Mouse (Mus musculus): ENCODE measurements around the gene Fos.

Fos gene

DNA sequence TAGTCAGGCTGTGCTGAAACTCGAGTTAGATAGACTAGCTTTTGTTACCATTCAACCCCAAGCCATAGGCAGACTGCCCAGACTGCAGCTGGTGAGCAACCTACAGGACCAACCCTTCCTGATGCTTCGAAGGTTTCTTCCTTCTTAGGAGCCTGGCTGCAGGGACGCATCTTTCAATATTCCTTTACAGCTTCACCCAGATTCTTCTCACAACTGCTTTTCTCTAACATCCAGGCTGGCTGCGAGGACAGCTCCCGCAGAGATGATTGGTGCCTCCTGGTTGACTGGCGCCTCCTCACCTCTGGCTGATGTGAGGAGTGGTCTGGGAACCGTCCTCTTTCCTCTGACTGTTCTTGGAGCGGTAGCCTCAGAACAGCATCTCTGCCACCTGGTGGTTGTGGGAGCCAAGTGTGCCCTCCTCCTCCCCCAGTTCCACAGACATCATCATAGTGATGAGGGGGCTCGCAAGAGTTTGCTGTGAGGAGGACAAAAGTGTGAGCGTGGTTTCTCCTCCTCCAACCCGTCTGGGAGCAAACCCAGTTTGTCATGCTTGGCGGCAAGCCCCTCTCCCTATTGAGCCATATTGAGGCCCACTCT lies 14.0 kb downstream of the Fos start:
- DNase-seq (ENCODE audit: low spot score in 2 of 2), result peak; percentile 64 to 72

DNA sequence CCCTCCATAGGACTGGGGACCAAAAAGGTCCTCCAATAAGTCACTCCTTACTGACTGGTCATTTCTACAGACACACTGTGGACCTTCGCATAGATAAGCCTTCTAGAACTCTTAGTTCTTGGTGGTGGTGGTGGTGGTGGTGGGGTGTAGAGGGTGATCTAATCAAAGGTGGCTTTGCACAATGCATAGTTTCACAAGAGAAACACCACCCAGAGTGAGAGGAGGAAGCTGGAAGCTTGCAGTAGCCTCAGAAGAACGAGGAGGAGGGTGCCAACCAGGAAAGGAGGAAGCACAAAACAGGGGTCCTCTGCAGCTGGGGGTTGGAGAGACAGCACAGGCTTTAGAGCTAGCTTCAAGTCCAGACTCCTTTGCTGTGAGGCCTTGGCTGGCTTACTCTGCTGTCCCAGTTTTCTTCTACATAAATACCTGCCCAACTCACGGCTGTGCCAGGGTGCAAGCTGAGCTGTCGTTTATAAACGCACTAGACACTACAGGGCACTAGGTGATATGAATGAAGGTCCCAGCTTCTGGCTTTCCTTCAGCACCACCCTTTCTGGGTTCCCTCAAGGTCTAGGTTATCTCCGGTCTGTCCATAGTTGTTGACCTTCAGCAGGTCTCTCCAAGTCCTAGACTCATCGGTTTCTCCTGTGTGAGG lies 15.7 kb downstream of the Fos start:
- no peak for DNase-seq (ENCODE audit: low spot score in 2 of 2)

DNA sequence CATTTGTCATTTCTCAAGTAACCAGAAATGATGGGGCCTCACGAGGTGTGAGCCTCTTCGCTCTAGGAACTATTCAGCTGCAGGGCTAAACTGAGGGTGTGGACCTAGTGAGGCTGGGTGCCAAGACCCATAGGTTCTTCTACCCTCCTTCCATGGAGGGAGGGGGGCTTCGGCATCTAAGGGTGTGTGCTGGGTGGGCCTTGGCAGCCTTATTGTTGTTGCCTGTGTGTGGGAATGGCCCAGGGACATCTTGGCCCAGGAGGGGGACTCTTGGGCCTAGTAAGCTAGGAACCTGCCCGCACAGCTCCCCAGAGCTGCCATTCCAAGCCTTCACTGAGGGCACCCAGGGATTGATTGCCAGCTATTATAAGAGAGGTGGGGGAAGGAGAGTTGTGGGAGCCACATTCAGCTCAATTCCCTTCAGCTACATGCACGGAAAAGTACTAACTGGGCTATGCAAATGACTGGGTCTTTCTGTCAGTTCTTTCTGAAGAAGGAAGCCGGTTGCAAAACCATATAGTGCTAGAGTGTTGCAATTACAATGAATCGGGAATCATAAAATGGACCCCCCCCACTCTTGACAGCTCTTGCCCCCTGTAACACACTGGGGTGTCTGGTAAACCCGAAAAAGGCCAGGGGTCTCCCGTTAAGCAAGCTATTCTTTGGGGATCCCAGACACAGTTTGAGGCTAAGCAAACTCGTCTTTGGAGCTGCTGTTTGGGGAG lies 16.6 kb downstream of the Fos start:
- DNase-seq (ENCODE audit: low spot score in 2 of 2), result no peak

DNA sequence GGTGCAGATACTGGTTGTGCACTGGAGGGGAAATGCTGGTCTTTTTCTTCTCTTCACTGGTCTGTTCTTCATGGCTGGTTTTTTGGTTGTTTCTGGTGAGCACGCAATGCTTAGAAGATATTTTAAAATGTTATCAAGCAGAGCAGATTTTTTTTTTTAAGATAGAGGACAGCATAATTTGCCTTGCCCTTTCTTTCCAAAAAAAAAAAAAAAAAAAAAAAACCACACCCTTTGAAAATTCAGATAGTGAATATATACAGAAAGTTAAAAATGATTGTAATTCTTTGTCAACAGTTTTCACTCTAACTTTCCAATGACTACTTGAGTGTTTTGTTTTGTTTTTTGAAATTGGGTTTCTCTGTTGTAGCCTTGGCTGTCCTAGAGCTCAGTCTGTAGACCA lies 17.3 kb downstream of the Fos start:
- no peak for DNase-seq (ENCODE audit: low spot score in 2 of 2)

DNA sequence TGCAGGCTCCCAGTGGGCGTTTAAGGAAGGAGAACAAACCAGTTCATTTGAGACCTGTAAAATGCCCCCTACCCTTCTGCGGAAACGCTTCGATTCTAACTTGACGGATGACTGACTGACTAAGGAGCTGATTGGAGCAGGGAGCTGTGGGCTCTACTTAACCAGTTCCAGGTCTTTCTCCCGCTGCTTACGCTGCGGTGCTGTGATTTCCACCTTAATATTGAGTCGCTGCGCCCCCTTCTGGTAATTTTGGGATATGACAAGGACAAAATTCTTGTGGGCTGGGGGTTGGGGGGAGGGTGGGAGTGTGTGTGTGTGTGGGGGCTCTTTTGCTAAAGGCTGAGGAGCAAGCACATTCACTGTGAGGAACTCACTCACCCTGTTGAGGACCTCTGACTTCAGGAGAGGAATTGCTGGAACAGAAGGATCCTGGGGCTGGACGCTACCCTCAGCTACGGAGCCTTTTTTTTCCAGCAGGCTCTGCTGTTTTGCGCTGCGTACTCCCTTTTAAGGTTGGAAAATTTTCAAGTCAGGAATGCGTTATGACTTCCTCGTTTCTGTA lies 18.5 kb downstream of the Fos start:
- DNase-seq (ENCODE audit: low spot score in 2 of 2), result peak in 1 of 2 experiments; percentile 59

DNA sequence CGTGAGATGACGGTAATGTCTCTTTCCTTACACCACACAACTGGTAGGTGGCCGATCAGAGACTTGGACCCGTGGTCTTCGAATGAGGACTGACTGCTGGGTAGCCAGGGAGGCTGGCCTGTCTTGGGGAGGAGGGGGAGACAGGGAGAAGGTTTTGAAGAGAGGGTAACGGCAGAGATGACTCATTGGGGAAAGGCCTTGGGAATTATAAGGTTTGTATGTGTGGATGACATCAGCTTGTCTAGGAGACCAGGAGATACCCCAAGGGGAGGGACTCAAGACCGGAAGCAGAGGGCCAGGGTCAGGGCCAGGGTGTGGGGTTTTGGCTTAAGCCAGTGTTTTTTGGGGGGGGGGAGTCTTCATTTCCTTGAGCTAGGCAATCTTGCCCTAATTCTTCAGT lies 22.6 kb downstream of the Fos start:
- no peak for DNase-seq (ENCODE audit: low spot score in 2 of 2)

DNA sequence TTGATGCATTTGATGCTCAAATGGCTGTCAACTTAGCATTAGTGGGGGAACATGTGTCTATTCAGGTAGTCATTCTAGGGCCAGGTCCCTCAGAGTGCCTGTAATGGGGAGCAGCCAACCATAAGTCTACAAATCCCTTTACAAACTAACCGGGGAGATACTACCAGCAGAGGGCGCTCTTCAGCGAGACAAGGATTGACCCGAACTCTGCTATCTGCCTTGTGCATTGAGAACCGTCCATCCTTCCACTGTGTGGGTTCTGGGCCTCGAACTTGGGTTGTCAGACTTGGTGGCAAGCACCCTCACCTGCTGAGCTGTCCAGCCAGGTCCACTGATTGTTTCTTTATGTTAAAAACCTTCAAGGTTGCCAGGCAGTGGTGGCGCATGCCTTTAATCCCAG lies 23.1 kb downstream of the Fos start:
- DNase-seq (ENCODE audit: low spot score in 2 of 2), result peak in 1 of 2 experiments; percentile 60

DNA sequence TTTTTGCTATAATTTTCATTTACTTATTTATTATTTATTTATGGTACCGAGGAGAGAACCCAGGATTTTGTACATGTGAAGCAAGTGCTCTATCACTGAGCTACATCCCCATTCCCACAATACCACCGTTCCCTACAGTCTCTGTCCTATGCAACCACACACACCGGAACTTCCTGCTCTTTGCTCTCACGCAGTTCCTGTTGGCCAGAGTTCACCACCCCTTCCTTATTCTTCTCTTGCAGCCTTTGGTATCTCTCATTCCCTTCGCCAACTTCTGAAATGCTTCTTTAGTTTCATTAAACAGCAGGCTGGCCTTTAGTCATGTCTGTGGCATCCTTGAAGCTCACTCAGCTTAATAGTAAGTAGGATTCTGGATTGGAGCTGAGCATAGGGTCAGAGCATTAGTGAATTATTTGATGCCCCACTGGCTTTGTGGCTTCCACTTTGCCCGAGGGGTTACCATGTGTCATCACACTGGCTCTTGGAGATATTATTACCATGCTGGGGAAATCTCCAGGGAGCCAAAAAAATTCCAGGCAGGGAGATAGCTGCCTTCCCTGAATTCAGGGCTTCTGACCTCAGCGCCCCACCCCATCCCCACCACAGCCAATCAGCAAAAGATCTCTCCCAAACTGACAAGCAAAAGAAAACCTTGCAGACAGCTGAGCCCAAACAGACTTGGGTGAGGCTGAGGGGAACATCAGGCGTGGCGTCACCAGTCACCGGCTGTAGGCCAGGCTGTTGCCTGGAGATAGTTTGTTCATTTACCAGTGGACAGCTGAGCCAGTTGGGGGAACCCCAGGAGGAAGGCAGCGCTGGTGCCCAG lies 23.8 kb downstream of the Fos start:
- no peak for DNase-seq (ENCODE audit: low spot score in 2 of 2)

DNA sequence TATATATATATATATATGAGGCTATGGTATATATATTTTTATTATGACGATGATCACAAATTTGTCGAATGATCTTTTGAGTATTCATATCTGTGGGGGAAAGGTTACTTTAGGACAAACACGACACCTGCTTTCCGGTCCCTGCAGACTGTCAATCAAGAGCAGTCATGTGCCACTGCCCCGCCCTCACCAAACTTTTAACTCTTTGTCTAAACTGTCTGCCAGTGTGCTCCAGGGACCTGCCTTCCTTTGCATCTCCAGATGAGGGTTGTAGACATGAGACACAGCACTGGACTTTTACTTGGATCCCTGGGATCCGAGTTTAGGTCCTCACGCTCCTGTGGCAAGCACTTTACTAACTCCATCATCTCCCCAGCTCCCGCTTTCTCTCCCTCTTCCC lies 25.3 kb downstream of the Fos start:
- DNase-seq (ENCODE audit: low spot score in 2 of 2), result no peak

DNA sequence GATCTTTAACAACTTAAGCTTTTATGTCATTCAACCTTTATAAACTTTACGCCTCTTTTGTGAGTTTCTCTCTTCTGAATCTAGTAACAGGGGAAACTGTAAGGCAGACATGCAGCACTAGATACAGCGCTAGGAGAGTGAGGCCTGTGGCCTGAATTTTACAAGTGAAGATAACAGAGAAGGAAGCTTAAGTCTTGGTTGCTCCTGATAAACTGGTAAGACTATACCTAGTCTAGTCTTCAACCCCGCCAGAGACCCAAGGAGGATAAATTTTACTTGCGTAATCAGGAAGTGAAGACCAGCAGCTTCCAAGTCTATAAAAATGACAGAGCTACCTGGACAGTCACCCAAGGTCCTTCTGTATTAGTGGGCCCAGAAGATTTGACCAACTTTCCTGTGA lies 29.0 kb downstream of the Fos start:
- no peak for DNase-seq (ENCODE audit: low spot score in 2 of 2)

DNA sequence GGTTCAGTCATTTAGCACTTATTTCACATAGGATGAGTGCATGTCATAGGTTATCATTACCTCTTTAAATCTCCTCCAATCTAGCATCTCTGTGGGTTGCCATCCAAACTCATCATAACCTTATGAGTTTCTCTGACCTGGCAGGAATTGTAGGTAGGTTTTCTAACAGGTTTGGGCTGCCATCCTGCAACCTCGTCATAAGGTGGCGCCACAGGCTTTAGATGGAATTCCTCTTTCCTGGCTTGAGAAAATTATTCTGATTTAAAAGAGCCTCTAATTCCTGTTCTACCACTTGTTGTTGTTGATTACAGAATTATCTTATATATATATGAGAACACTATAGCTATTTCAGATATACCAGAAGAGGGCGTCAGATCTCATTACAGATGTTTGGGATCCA lies 34.5 kb downstream of the Fos start:
- DNase-seq (ENCODE audit: low spot score in 2 of 2), result no peak

DNA sequence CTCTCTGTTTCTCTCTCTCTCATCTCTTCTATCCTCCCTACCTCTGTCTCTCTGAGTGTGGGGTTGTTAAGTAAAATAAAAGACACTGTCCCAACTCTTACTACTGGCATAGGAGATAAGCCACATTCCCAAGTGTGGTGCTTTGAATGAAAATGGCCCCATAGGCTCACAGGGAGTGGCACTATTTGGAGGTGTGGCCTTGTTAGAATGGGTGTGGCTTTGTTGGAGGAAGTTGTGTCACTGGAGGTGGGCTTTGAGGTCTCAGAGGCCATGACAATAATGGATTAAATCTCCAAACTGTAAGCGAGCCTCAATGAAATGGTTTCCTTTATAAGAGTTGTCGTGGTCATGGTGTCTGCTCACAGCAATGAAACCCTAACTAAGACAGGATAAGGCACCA lies 36.3 kb downstream of the Fos start:
- no peak for DNase-seq (ENCODE audit: low spot score in 2 of 2)

DNA sequence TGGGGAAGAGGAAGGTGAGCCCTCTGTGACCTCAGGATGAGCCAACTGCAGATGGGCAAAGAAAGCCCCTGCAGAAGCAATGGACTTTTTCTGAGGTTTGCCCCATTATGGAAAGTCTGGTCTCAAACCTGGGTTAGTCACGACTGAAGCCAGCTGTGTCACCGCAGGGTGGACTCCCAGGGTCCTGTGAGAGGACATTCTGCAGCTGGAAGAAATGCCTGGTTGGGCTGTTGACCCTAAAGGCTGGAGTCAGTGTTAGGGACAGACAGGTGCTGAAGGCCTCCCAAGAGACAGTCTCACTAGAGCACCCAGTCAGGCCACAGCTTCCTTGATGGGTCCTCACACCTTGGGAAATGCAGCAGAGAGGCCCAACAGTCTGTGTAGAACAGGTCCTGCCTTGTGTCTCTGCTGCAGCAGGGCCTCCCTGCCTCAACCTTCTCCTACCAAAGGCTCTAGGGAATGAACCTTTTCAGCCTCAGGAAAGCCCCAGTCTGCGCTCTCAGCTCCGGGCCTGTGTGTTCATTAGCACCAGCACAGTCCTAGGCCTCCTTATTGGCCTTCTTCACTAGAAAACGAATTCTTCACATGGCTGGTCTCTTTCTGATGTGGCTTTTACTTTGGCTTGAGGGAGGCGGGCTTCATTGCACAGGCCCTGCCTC lies 40.2 kb downstream of the Fos start:
- DNase-seq (ENCODE audit: low spot score in 2 of 2), result no peak

DNA sequence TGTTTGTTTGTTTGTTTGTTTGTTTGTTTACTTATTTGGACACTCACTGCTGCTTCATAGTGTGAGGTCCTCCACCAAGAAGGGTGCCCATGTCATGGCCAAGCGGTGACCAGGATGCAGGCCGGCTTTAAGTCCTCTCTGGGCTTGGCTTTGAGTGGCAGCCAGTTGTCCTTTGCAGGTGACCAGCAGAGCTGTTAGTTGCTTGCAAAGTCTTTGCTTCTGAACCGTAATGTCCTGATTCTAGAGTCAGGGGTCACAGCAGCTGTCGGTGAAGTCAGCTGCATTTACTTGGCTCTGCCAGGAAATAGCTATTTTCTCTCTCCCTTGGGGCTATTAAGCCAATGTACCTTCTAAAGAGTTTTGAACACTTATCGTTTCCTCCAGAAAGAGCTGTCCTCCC lies 41.3 kb downstream of the Fos start:
- no peak for DNase-seq (ENCODE audit: low spot score in 2 of 2)

DNA sequence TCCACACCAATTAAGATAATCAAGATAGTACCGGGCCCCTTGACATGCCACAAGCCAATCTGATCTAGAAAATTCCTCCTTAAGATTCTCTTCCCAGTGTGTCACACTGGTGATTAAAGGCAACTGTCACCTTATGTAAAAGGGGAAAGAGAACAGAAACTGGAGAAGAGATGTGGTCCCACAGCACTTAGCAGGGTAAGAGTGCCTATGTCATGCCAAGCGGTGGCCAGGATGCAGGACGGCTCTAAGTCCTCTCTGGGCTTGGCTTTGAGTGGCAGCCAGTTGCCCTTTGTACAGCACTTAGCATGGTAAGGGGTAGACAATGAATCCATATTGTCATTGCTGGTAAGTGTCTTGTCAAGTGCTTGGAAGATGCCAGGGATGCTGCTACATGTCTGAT lies 42.2 kb downstream of the Fos start:
- DNase-seq (ENCODE audit: low spot score in 2 of 2), result no peak

DNA sequence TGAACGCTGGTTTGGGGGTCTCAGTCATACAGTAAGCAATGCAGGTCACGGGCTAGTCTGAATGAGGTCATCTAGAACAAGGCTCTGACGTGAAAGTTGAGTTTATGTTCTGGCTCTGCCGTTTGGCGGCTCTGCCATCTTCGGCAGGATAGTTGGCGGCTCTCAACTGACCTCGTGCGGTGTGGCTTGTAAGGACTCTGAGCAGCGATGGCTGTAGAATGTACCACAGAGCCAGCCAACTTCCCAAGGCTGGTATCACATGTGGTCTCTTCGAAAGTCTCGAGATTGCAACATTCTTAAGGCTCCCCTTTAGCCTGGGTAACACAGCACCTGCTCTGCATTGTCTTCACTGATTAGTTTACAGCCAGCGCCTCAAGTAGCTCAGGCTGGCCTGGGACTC lies 43.6 kb downstream of the Fos start:
- DNase-seq (ENCODE audit: low spot score in 2 of 2), result no peak

DNA sequence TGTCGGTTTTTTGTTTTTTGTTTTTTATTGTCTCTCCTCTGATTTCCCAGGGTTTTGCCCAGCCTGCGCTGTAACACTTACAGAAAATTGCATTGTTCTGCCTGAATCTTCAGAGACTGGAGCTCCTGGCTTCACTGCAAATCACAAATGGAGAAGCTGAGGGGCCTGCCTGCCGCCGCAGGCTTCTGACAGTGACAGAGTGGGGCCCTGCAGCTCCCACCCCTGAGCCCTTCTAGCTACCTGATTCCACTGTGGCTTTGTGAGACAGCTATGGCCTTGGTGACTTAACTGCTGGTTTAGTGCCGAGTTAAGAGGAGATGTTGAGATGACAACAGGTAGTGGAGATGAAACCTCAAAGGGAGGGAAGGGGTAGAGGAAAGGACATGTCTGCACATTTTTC lies 44.3 kb downstream of the Fos start:
- DNase-seq (ENCODE audit: low spot score in 2 of 2), result no peak

DNA sequence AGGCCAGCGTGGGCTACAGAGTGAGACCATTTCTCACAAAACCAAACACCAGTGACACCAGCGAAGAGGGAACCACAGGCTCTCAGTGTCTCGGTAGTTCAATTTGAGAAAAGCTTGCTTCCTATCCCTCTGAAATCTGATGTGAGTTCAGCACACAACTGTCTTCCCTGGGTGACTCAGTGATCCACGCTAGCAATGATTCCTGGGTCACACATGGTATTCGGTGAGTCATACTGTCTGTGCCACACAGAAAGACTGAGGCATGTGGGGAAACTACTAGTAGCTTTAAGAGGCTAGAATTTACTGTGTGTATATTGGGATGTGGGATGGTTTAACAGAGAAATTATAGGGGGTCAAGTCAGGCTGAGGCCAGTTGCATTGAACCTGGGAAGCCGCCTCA lies 45.9 kb downstream of the Fos start:
- no peak for DNase-seq (ENCODE audit: low spot score in 2 of 2)

DNA sequence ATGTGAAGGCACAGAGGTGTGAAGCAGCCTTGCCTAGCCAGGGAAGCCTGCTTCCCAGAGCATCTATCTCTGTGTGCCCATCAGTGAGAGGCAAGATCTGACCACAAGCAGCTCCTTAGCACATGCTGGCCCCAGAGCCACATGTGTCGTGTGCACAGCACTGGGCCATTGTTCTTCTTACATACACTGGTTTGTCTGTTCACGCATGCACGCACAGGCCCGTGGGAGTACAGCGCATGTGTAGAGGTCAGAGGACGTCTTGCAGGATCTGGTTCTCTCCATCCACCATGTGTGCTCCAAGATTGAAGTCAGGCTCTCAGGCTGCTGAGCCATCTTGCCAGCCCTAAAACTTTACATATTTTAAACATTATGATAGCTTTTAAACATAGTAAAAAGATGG lies 47.4 kb downstream of the Fos start:
- DNase-seq (ENCODE audit: low spot score in 2 of 2), result no peak

DNA sequence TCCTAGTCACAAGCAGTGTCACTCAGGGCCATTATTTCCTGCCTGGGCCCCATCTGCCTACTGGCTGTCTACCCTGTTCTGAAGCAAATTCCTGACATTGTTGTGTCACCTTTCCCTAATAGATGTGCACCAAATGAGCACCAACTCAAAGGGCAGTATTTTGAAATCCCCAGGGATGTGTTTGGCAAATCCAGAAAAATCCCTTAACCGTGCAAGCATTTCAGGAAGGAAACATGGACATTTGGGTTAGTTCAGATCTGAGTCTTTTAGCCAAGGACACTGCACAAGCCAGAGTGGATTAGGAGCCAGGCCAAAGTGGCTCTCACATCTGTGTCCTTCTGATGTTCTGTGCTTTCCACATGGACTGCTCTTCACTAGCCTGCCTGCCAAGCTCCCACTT lies 48.0 kb downstream of the Fos start:
- no peak for DNase-seq (ENCODE audit: low spot score in 2 of 2)

DNA sequence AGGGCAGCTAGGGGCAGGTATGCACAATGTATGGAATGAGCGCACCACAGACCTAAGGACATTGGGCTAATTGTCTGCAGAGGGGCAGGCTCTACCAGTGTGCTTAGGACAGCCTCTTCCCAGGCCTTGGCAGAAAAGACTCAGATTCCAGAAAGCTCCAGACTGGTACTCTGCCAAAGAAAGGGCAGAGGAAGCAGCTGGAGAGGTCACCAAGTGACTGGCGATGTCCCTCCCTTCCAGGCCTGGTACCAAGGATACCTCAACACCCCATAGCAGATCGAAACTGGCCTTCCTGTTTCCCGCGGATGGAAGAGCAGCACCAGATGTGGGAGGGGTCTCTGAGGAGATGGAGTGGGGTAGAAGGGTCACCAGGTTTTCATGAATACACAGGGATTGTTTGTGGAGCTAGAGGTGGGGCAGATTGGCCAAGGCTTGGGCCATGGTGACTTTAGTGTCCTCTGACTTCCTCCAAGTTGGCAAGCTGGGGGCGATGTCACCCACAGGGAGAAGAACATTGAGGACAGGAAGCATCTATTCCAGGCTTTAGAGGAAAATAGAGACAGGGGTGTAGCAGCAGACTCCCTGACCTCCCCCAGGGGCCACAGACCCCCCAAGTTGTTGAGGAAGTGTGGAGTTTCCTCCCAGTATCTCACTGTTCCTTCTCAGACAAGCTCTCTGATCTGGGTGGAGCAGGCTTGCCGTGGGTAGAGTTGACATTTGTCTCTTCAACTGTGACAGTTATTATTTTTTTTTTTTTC lies 49.1 kb downstream of the Fos start:
- DNase-seq (ENCODE audit: low spot score in 2 of 2), result no peak

Measured in frontal cortex, postnatal 10 days (tissue).